Mouse (Mus musculus) spleen, adult 2 months (tissue): ENCODE data around the gene Tfap4.

Experiments used
- CTCF ChIP-seq: fragments of 200-500 bp; IDR thresholded peaks from 2 replicates; pipeline ENCODE4 v1.5.1; 2011; ENCODE audit warnings: mild to moderate bottlenecking, inconsistent platforms; ENCODE audit not compliant: insufficient read depth, insufficient read length, insufficient replicate concordance; ENCODE audit errors: extremely low read depth
- POLR2A ChIP-seq: fragments of 200-500 bp; IDR thresholded peaks from 2 replicates; pipeline ENCODE4 v1.6.1; 2011; ENCODE audit warnings: low read depth, low read length, inconsistent platforms

GRCm38 (mm10) chr16:4584438-4584837 lies 24.8 kb upstream of the Tfap4 start:
- TF ChIP-seq POLR2A (no peak), CTCF (no peak)
